Mouse (Mus musculus): ENCODE measurements at regions not wholly inside any gene's neighbourhood (a gene's known extent, or its start where the extent isn't known, plus 50 kb on each side); places are given as distances from the start of the nearest gene placed in this dataset.

- Histone ChIP-seq H3K36me3 (ENCODE audit: control insufficient read depth, insufficient read depth) (no peaks in the 10 kb centered on the region), H3K9ac (ENCODE audit: low read depth, low read length) (no peak overlapping the region), H3K4me1 (ENCODE audit: control insufficient read depth, low read depth, low read length) (no peaks in the 10 kb centered on the region), H3K4me2 (ENCODE audit: low read depth, low read length) (no peak overlapping the region), H3K4me3 (ENCODE audit: low read depth, low read length) (no peak overlapping the region), H3K27me3 (ENCODE audit: control insufficient read depth, insufficient read depth, low read depth, low read length) (no peaks in the 10 kb centered on the region), H3K9me3 (replicated peaks; ENCODE audit: control insufficient read depth, low read length) (no peaks in the 10 kb centered on the region), H3K27ac (ENCODE audit: low read length) (no peak overlapping the region)
- WGBS (ENCODE audit: insufficient replicate concordance): 66% methylated on average over 5 of the region's 5 CpGs
- no peak for ATAC-seq (ENCODE audit: low read depth)
Measured at GRCm38 (mm10) chr13:47580144-47580543, 457.7 kb downstream of the Rnf144b start.

- H3K9ac ChIP-seq (ENCODE audit: low read depth, low read length): no peak overlapping the region
- no peaks in the 10 kb centered on the region for H3K9me3 ChIP-seq (replicated peaks; ENCODE audit: control insufficient read depth, low read length)
- ATAC-seq (ENCODE audit: low read depth): no peak
- H3K4me2 ChIP-seq (ENCODE audit: low read depth, low read length): no peak overlapping the region
- 62% methylated on average over 1 of the region's 1 CpGs for WGBS (ENCODE audit: insufficient replicate concordance)
- no peaks in the 10 kb centered on the region for H3K27me3 ChIP-seq (ENCODE audit: control insufficient read depth, insufficient read depth, low read depth, low read length)
- no peaks in the 10 kb centered on the region for H3K4me1 ChIP-seq (ENCODE audit: control insufficient read depth, low read depth, low read length)
- H3K36me3 ChIP-seq (ENCODE audit: control insufficient read depth, insufficient read depth): no peaks in the 10 kb centered on the region
- no peak overlapping the region for H3K4me3 ChIP-seq (ENCODE audit: low read depth, low read length)
- H3K27ac ChIP-seq (ENCODE audit: low read length): no peak overlapping the region
Measured at GRCm38 (mm10) chr13:47585158-47585557, 462.7 kb downstream of the Rnf144b start.

DNA sequence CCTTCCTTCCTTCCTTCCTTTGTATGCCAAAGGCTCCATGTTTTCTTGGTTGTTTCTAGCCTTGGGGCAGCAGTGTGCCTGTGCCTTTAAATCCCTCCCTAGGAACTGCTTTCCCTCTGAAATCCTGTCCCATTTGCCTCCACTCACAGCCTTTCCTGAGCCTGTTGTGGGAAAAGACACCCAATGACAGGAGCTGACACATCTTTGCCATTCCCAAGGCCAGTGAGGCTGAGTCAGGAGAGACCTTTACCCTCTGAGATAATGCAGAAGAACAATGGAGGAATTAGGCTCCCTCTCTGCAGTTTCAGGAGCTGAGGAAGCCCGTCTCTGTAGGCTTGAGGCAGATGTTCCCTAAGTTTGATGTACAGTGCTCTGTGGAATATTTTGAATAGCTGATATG is 480.2 kb downstream of the Rnf144b start:
- Histone ChIP-seq H3K9me3 (replicated peaks; ENCODE audit: control insufficient read depth, low read length) (no peaks in the 10 kb centered on the region), H3K4me1 (ENCODE audit: control insufficient read depth, low read depth, low read length) (no peaks in the 10 kb centered on the region), H3K27ac (ENCODE audit: low read length) (no peak overlapping the region), H3K27me3 (ENCODE audit: control insufficient read depth, insufficient read depth, low read depth, low read length) (no peaks in the 10 kb centered on the region), H3K36me3 (ENCODE audit: control insufficient read depth, insufficient read depth) (no peaks in the 10 kb centered on the region), H3K4me2 (ENCODE audit: low read depth, low read length) (no peak overlapping the region), H3K9ac (ENCODE audit: low read depth, low read length) (no peak overlapping the region), H3K4me3 (ENCODE audit: low read depth, low read length) (no peak overlapping the region)
- 24% methylated on average over 1 of the region's 1 CpGs for WGBS (ENCODE audit: insufficient replicate concordance)
- ATAC-seq (ENCODE audit: low read depth): no peak

GRCm38 (mm10) chr13:47611439-47611838 is 489.0 kb downstream of the Rnf144b start:
- ATAC-seq (ENCODE audit: low read depth): no peak
- no peak overlapping the region for H3K4me2 ChIP-seq (ENCODE audit: low read depth, low read length)

GRCm38 (mm10) chr13:47636511-47637103 is 514.2 kb downstream of the Rnf144b start:
- H3K4me2 ChIP-seq (ENCODE audit: low read depth, low read length): no peak overlapping the region
- ATAC-seq (ENCODE audit: low read depth): no peak
- no peak overlapping the region for H3K9ac ChIP-seq (ENCODE audit: low read depth, low read length)
- H3K9me3 ChIP-seq (replicated peaks; ENCODE audit: control insufficient read depth, low read length): no peaks in the 10 kb centered on the region
- 53% methylated on average over 8 of the region's 8 CpGs for WGBS (ENCODE audit: insufficient replicate concordance)
- H3K4me3 ChIP-seq (ENCODE audit: low read depth, low read length): no peak overlapping the region
- no peaks in the 10 kb centered on the region for H3K4me1 ChIP-seq (ENCODE audit: control insufficient read depth, low read depth, low read length)
- H3K36me3 ChIP-seq (ENCODE audit: control insufficient read depth, insufficient read depth): no peaks in the 10 kb centered on the region
- no peaks in the 10 kb centered on the region for H3K27me3 ChIP-seq (ENCODE audit: control insufficient read depth, insufficient read depth, low read depth, low read length)
- H3K27ac ChIP-seq (ENCODE audit: low read length): no peak overlapping the region

More at GRCm38 (mm10) chr13:47611439-47611838, 489.0 kb downstream of the Rnf144b start:
- WGBS (ENCODE audit: insufficient replicate concordance): 58% methylated on average over 4 of the region's 4 CpGs
- H3K36me3 ChIP-seq (ENCODE audit: control insufficient read depth, insufficient read depth): no peaks in the 10 kb centered on the region
- H3K4me3 ChIP-seq (ENCODE audit: low read depth, low read length): no peak overlapping the region
- no peaks in the 10 kb centered on the region for H3K9me3 ChIP-seq (replicated peaks; ENCODE audit: control insufficient read depth, low read length)
- H3K27ac ChIP-seq (ENCODE audit: low read length): no peak overlapping the region
- H3K9ac ChIP-seq (ENCODE audit: low read depth, low read length): no peak overlapping the region
- no peaks in the 10 kb centered on the region for H3K4me1 ChIP-seq (ENCODE audit: control insufficient read depth, low read depth, low read length)
- no peaks in the 10 kb centered on the region for H3K27me3 ChIP-seq (ENCODE audit: control insufficient read depth, insufficient read depth, low read depth, low read length)

DNA sequence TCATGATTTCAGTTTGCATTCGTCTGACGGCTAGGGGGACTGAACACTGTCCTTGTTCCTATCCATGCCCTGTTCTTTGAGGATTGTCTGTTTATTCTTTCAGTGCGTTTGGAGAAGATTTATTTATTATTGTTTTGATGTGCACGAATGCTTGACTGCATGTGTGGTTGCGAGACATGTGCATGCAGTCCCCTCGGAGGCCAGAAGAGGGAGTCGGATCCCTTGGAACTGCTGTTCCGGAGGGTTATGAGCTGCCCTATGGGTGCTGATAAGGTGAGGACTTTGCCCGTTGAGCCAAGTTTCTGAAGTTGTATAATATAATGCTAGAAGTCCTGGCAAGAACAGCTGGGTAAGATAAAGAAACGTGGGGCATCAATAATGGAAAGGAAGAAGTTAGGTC is 519.9 kb downstream of the Rnf144b start:
- Histone ChIP-seq H3K36me3 (ENCODE audit: control insufficient read depth, insufficient read depth) (no peaks in the 10 kb centered on the region), H3K4me2 (ENCODE audit: low read depth, low read length) (no peak overlapping the region), H3K4me1 (ENCODE audit: control insufficient read depth, low read depth, low read length) (no peaks in the 10 kb centered on the region), H3K4me3 (ENCODE audit: low read depth, low read length) (no peak overlapping the region), H3K9ac (ENCODE audit: low read depth, low read length) (no peak overlapping the region), H3K27me3 (ENCODE audit: control insufficient read depth, insufficient read depth, low read depth, low read length) (no peaks in the 10 kb centered on the region), H3K9me3 (replicated peaks; ENCODE audit: control insufficient read depth, low read length) (no peaks in the 10 kb centered on the region), H3K27ac (ENCODE audit: low read length) (no peak overlapping the region)
- ATAC-seq (ENCODE audit: low read depth): no peak
- 68% methylated on average over 10 of the region's 10 CpGs for WGBS (ENCODE audit: insufficient replicate concordance)

DNA sequence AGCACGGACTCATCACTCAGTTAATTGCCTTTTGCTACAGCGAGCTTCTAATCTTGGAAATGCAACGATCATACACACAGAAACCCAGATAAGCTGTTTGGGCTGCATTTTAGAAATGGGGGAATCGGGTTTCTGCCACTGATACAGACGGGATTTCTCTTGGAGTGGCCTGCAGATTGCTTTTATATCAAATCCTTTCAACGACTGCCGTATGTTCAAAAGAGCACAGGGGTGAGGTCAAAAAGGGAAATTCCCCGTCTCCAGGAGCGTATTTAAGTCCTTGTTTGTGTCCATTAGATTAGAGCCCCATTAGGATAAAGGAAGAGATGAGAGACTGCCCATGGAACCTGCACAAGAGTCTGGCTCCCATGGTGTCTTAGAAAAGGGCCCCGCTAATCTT is 522.6 kb downstream of the Rnf144b start:
- Histone ChIP-seq H3K4me2 (ENCODE audit: low read depth, low read length) (no peak overlapping the region), H3K4me3 (ENCODE audit: low read depth, low read length) (no peak overlapping the region), H3K27ac (ENCODE audit: low read length) (no peak overlapping the region), H3K9ac (ENCODE audit: low read depth, low read length) (no peak overlapping the region), H3K36me3 (ENCODE audit: control insufficient read depth, insufficient read depth) (no peaks in the 10 kb centered on the region), H3K9me3 (replicated peaks; ENCODE audit: control insufficient read depth, low read length) (no peaks in the 10 kb centered on the region), H3K4me1 (ENCODE audit: control insufficient read depth, low read depth, low read length) (no peaks in the 10 kb centered on the region), H3K27me3 (ENCODE audit: control insufficient read depth, insufficient read depth, low read depth, low read length) (no peaks in the 10 kb centered on the region)
- 56% methylated on average over 10 of the region's 10 CpGs for WGBS (ENCODE audit: insufficient replicate concordance)
- ATAC-seq (ENCODE audit: low read depth): no peak

- Histone ChIP-seq H3K27me3 (ENCODE audit: control insufficient read depth, insufficient read depth, low read depth, low read length) (no peaks in the 10 kb centered on the region), H3K9me3 (replicated peaks; ENCODE audit: control insufficient read depth, low read length) (no peaks in the 10 kb centered on the region), H3K9ac (ENCODE audit: low read depth, low read length) (no peak overlapping the region), H3K27ac (ENCODE audit: low read length) (no peak overlapping the region), H3K4me2 (ENCODE audit: low read depth, low read length) (no peak overlapping the region), H3K36me3 (ENCODE audit: control insufficient read depth, insufficient read depth) (no peaks in the 10 kb centered on the region), H3K4me3 (ENCODE audit: low read depth, low read length) (no peak overlapping the region), H3K4me1 (ENCODE audit: control insufficient read depth, low read depth, low read length) (no peaks in the 10 kb centered on the region)
- WGBS (ENCODE audit: insufficient replicate concordance): 54% methylated on average over 5 of the region's 5 CpGs
- ATAC-seq (ENCODE audit: low read depth): no peak
Measured at GRCm38 (mm10) chr13:47647693-47648092, 525.2 kb downstream of the Rnf144b start.

- Histone ChIP-seq H3K27me3 (ENCODE audit: control insufficient read depth, insufficient read depth, low read depth, low read length) (no peaks in the 10 kb centered on the region), H3K9ac (ENCODE audit: low read depth, low read length) (no peak overlapping the region), H3K4me3 (ENCODE audit: low read depth, low read length) (no peak overlapping the region), H3K36me3 (ENCODE audit: control insufficient read depth, insufficient read depth) (no peaks in the 10 kb centered on the region), H3K4me2 (ENCODE audit: low read depth, low read length) (no peak overlapping the region), H3K27ac (ENCODE audit: low read length) (no peak overlapping the region), H3K9me3 (replicated peaks; ENCODE audit: control insufficient read depth, low read length) (no peaks in the 10 kb centered on the region), H3K4me1 (ENCODE audit: control insufficient read depth, low read depth, low read length) (no peaks in the 10 kb centered on the region)
- 76% methylated on average over 13 of the region's 13 CpGs for WGBS (ENCODE audit: insufficient replicate concordance)
- no peak for ATAC-seq (ENCODE audit: low read depth)
Measured at GRCm38 (mm10) chr13:47650093-47650492, 527.6 kb downstream of the Rnf144b start.

Data from liver, embryonic 16.5 days (tissue).